Mouse (Mus musculus) midbrain, embryonic 15.5 days (tissue): Measurements from ENCODE around the gene Dag1. TPM values are rescaled to one million over a fixed set of nuclear protein-coding genes. Genes with fewer than 3 reads are reported as not detected.
"Not testable (repeated sequence)": the region's sequence is repeated elsewhere in the genome, so short reads cannot be mapped to it uniquely, and the experiment has no call there.

ENCODE experiments used
- ATAC-seq: fragments of 200-750 bp; cut with Nextera tagmentation; replicated peaks from 2 replicates; pipeline ENCODE4 v1.8.0; 2017; ENCODE audit warnings: moderate TSS enrichment
- H3K27ac ChIP-seq: fragments of 300-500 bp; sonication (generic); 2 replicates; pipeline ENCODE4 v1.5.1; 2015; ENCODE audit warnings: mild to moderate bottlenecking, inconsistent platforms
- H3K27me3 ChIP-seq: fragments of 300-500 bp; sonication (generic); replicated peaks from 2 replicates; pipeline ENCODE4 v1.6.1; 2015; ENCODE audit warnings: inconsistent platforms
- H3K36me3 ChIP-seq: fragments of 300-500 bp; sonication (generic); replicated peaks from 2 replicates; pipeline ENCODE4 v1.6.1; 2015; ENCODE audit warnings: inconsistent platforms
- H3K4me1 ChIP-seq: fragments of 300-500 bp; sonication (generic); 2 replicates; pipeline ENCODE4 v1.6.1; 2015; ENCODE audit warnings: inconsistent platforms
- H3K4me2 ChIP-seq: fragments of 300-500 bp; sonication (generic); 2 replicates; pipeline ENCODE4 v1.6.1; 2015; ENCODE audit warnings: inconsistent platforms, mild to moderate bottlenecking, moderate library complexity
- H3K4me3 ChIP-seq: fragments of 300-500 bp; sonication (generic); 2 replicates; pipeline ENCODE4 v1.5.1; 2015; ENCODE audit warnings: mild to moderate bottlenecking, inconsistent platforms
- H3K9ac ChIP-seq: fragments of 300-500 bp; sonication (generic); 2 replicates; pipeline ENCODE4 v1.6.1; 2015; ENCODE audit warnings: mild to moderate bottlenecking, inconsistent platforms
- H3K9me3 ChIP-seq: fragments of 300-500 bp; sonication (generic); 2 replicates; pipeline ENCODE4 v1.6.1; 2016; ENCODE audit warnings: inconsistent platforms
- WGBS: fragments of 180-500 bp; shearing (Covaris S2); methylation state at CpG from one replicate; pipeline ENCODE4 v1.1.7; 2015; ENCODE audit warnings: mixed read lengths; 5-methylcytosine and 5-hydroxymethylcytosine counted together
- polyA plus RNA-seq: library from polyadenylated mRNA; unstranded; fragments of >200 nt; fragmentation: Nextera tagmentation; extraction: Ambion mirVana; gene quantifications from 2 replicates; pipeline ENCODE4 v1.2.1, GENCODE M21; 2015

Gene Dag1
- polyA plus RNA-seq, 1 experiment from 2014 or later, result 69.3 TPM

- not testable (repeated sequence) for H3K9ac ChIP-seq, H3K36me3 ChIP-seq, H3K27ac ChIP-seq, H3K4me1 ChIP-seq, H3K4me2 ChIP-seq, ATAC-seq, H3K27me3 ChIP-seq, H3K9me3 ChIP-seq, H3K4me3 ChIP-seq
- 79% methylated on average over 7 of the region's 7 CpGs for WGBS
These were observed 4.9 kb upstream of the Dag1 start for GRCm38 (mm10) chr9:108268701-108269100.

DNA sequence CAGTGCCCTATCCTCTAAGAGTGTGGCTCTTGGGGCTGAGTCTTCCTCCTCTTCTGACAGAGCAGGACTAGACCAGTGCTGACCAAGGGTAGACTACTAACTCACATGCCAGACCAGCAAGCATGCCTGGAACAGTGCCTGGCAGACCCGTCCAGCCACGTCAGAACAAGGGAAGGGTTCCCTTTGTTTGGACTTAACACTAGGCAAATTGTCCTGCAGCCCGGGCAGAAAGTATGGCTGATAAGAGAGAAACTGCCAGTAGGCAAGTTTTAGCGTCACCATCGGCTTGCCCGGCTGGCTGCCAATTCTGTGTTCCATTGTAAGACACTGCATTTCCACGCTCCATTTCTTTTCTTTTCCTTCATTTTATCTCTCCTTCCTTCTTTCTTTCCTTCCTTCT, 3.9 kb upstream of the Dag1 start:
- 79% methylated on average over 7 of the region's 7 CpGs for WGBS
- H3K4me2 ChIP-seq, result no peak overlapping the region
- H3K4me3 ChIP-seq, result no peak overlapping the region
- no peak overlapping the region for H3K27ac ChIP-seq
- no peak overlapping the region for H3K9ac ChIP-seq
- H3K27me3 ChIP-seq, result no peaks in the 10 kb centered on the region
- H3K36me3 ChIP-seq, result no peaks in the 10 kb centered on the region
- peaks cover 6% of the 10 kb centered on the region for H3K4me1 ChIP-seq
- ATAC-seq, result no peak
- no peaks in the 10 kb centered on the region for H3K9me3 ChIP-seq

GRCm38 (mm10) chr9:108266261-108266935, 2.6 kb upstream of the Dag1 start:
- no peaks in the 10 kb centered on the region for H3K9me3 ChIP-seq
- no peaks in the 10 kb centered on the region for H3K27me3 ChIP-seq
- no peaks in the 10 kb centered on the region for H3K36me3 ChIP-seq
- 70% methylated on average over 10 of the region's 10 CpGs for WGBS
- no peak overlapping the region for H3K4me2 ChIP-seq
- ATAC-seq, result no peak
- H3K9ac ChIP-seq, result no peak overlapping the region
- peaks cover 19% of the 10 kb centered on the region for H3K4me1 ChIP-seq
- H3K4me3 ChIP-seq, result no peak overlapping the region
- H3K27ac ChIP-seq, result no peak overlapping the region

- no peak; the same call in 1 of the 2 replicates for ATAC-seq
- Histone ChIP-seq H3K9me3 (no peaks in the 10 kb centered on the region), H3K27ac (peak overlapping the region; percentile 93), H3K36me3 (no peaks in the 10 kb centered on the region), H3K4me3 (peak overlapping the region; percentile 94), H3K4me1 (peaks cover 27% of the 10 kb centered on the region), H3K9ac (peak overlapping the region; percentile 30; the same call in 1 of the 2 replicates), H3K27me3 (no peaks in the 10 kb centered on the region), H3K4me2 (peak overlapping the region; percentile 66)
- 15% methylated on average over 10 of the region's 10 CpGs for WGBS
These were observed 598 bp upstream of the Dag1 start for GRCm38 (mm10) chr9:108264191-108264921.

GRCm38 (mm10) chr9:108263131-108263681, 552 bp downstream of the Dag1 start:
- no peaks in the 10 kb centered on the region for H3K36me3 ChIP-seq
- no peaks in the 10 kb centered on the region for H3K9me3 ChIP-seq
- peaks cover 27% of the 10 kb centered on the region for H3K4me1 ChIP-seq
- peak; percentile 63 for ATAC-seq
- H3K4me2 ChIP-seq, result peak overlapping the region; percentile 66
- H3K9ac ChIP-seq, result peak overlapping the region; percentile 95
- H3K27ac ChIP-seq, result peak overlapping the region; percentile 93
- peak overlapping the region; percentile 94 for H3K4me3 ChIP-seq
- H3K27me3 ChIP-seq, result no peaks in the 10 kb centered on the region
- WGBS, result 0% methylated on average over 61 of the region's 62 CpGs

DNA sequence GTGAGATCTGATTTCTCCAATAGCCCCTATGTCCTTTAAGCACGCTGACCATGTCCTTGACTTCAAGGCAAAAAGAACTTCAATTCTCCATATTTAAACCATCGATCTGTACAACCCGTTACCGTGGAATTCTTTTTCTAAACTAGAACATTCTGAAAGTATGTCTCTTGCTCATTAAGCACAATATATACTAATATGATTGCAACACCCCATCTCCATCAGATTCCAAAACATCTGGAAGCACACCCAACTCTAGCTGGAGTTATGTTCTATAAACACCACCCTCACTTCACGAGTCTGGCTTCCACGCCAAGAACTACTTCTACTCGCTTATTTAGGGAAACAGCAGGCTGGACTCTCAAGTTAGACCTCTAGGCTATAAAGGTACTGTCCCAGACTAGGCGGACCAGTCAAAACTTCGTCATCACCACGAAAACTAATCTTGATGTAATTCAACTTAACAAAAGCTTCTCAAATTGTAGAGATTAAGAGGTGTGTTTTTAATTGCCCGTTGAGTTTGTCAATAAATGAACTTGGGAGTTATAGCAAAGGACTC, 1.2 kb downstream of the Dag1 start:
- ATAC-seq, result no peak
- Histone ChIP-seq H3K36me3 (no peaks in the 10 kb centered on the region), H3K4me3 (peak overlapping the region; percentile 94), H3K4me2 (peak overlapping the region; percentile 66), H3K9ac (peak overlapping the region; percentile 95), H3K4me1 (peaks cover 27% of the 10 kb centered on the region), H3K27me3 (no peaks in the 10 kb centered on the region), H3K9me3 (no peaks in the 10 kb centered on the region), H3K27ac (peak overlapping the region; percentile 93)
- WGBS, result 45% methylated on average over 11 of the region's 11 CpGs

DNA sequence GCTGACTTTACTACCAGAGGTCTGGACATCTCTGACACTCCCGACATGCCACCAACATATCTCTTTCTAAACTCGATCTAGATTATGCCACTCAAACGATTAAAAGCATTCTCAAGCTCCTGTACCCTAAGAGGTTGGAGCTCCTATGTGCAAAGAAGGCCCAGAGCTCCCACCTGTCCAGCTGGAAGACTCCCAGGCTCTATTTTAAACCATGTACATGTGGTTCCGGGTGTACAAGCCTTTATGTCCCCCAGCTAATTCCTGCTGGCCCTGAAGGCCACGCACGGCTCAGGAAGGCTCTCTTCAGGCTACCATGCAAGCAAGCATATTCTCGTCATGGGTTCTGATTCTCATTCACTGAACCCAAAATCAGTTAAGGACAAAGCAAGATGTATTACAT, 1.9 kb downstream of the Dag1 start:
- Histone ChIP-seq H3K4me3 (no peak overlapping the region), H3K9me3 (no peaks in the 10 kb centered on the region), H3K4me1 (peaks cover 27% of the 10 kb centered on the region), H3K36me3 (no peaks in the 10 kb centered on the region), H3K27me3 (no peaks in the 10 kb centered on the region), H3K27ac (no peak overlapping the region), H3K4me2 (peak overlapping the region; percentile 66), H3K9ac (no peak overlapping the region)
- WGBS, result 76% methylated on average over 7 of the region's 7 CpGs
- ATAC-seq, result no peak

DNA sequence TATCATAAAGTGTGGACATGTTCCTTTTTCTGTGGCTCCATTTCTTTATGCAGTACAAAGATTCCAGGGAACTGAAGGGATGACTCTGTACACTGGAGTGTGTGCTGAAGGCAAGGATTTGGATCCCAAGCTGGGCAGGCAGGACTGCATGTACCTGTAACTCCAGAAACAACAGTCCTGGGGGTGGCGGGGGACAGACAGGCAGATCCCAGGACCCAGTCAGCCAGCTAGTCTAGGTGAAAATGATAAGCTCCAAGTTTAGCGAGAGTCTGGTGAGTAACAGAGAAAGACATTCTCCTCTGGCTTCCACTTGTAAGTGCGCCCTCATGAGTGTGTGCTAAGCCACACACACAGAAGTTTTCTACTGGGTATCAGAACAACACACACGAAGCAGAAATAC, 3.2 kb downstream of the Dag1 start:
- no peaks in the 10 kb centered on the region for H3K9me3 ChIP-seq
- no peaks in the 10 kb centered on the region for H3K36me3 ChIP-seq
- 82% methylated on average over 4 of the region's 4 CpGs for WGBS
- H3K4me3 ChIP-seq, result no peak overlapping the region
- H3K4me1 ChIP-seq, result peaks cover 27% of the 10 kb centered on the region
- no peaks in the 10 kb centered on the region for H3K27me3 ChIP-seq
- H3K27ac ChIP-seq, result no peak overlapping the region
- no peak for ATAC-seq
- H3K9ac ChIP-seq, result no peak overlapping the region
- H3K4me2 ChIP-seq, result no peak overlapping the region

GRCm38 (mm10) chr9:108252766-108253165, 11.0 kb downstream of the Dag1 start:
- no peak overlapping the region for H3K4me3 ChIP-seq
- H3K27me3 ChIP-seq, result no peaks in the 10 kb centered on the region
- 97% methylated on average over 7 of the region's 7 CpGs for WGBS
- no peak for ATAC-seq
- H3K4me2 ChIP-seq, result no peak overlapping the region
- H3K9me3 ChIP-seq, result no peaks in the 10 kb centered on the region
- H3K36me3 ChIP-seq, result peaks cover 5% of the 10 kb centered on the region
- no peak overlapping the region for H3K27ac ChIP-seq
- no peaks in the 10 kb centered on the region for H3K4me1 ChIP-seq
- H3K9ac ChIP-seq, result no peak overlapping the region

DNA sequence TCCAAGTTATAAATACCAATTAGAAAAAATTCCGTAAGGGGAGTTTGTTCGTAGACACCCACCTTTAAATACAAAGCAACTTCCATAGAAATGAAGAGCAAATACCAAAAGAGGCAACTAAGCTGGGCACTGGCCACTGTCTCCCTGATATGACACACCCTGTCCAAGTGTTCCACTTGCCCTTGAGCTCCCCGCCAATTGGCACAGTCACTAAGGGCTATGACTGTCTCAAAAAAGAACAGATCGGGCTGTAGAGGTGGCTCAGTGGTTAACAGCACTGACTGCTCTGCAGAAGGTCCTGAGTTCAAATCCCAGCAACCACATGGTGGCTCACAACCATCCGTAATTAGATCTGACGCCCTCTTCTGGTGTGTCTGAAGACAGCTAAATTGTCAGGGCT, 11.9 kb downstream of the Dag1 start:
- Histone ChIP-seq H3K9ac (no peak overlapping the region), H3K27me3 (no peaks in the 10 kb centered on the region), H3K4me2 (no peak overlapping the region), H3K4me1 (no peaks in the 10 kb centered on the region), H3K36me3 (peaks cover 5% of the 10 kb centered on the region), H3K4me3 (no peak overlapping the region), H3K27ac (no peak overlapping the region), H3K9me3 (no peaks in the 10 kb centered on the region)
- ATAC-seq, result no peak
- WGBS, result 97% methylated on average over 6 of the region's 6 CpGs

GRCm38 (mm10) chr9:108248957-108249356, 14.8 kb downstream of the Dag1 start:
- Histone ChIP-seq H3K27ac (no peak overlapping the region), H3K4me3 (no peak overlapping the region), H3K27me3 (no peaks in the 10 kb centered on the region), H3K9me3 (no peaks in the 10 kb centered on the region), H3K36me3 (peaks cover 5% of the 10 kb centered on the region), H3K9ac (no peak overlapping the region), H3K4me2 (no peak overlapping the region), H3K4me1 (no peaks in the 10 kb centered on the region)
- no peak for ATAC-seq
- 67% methylated on average over 5 of the region's 5 CpGs for WGBS

GRCm38 (mm10) chr9:108244984-108245383, 18.8 kb downstream of the Dag1 start:
- no peak overlapping the region for H3K27ac ChIP-seq
- H3K36me3 ChIP-seq, result no peaks in the 10 kb centered on the region; the same call in 1 of the 2 replicates
- H3K27me3 ChIP-seq, result no peaks in the 10 kb centered on the region
- H3K4me2 ChIP-seq, result no peak overlapping the region
- ATAC-seq, result no peak
- H3K4me3 ChIP-seq, result no peak overlapping the region
- H3K4me1 ChIP-seq, result no peaks in the 10 kb centered on the region
- 88% methylated on average over 3 of the region's 3 CpGs for WGBS
- no peaks in the 10 kb centered on the region for H3K9me3 ChIP-seq
- H3K9ac ChIP-seq, result no peak overlapping the region
